8 mouse cellular contexts compared by ENCODE assay signal in genomic region chrX:145504717-145505415, GRCm38 (mm10). TPM values are rescaled to one million over a fixed set of nuclear protein-coding genes. Genes with fewer than 3 reads are reported as not detected.
A peak's percentile ranks its signal among the peaks of the same experiment; 100 is the strongest.
DNase-seq lines count a peak whose midpoint lies in the region; ATAC-seq and TF ChIP-seq lines count a peak whose summit lies in the region.

TSS of gene Amot (minus strand) at chrX:145505181.

- H3K27ac ChIP-seq in heart, embryonic 13.5 days (replicated peaks), result peak within 1 kb of the TSS; percentile 72
- H3K27ac ChIP-seq in liver, embryonic 14.5 days, result no peak within 1 kb of the TSS; the same call in 1 of the 2 replicates
- peak within 1 kb of the TSS; percentile 29 for H3K27ac ChIP-seq in stomach, embryonic 16.5 days (ENCODE audit: low read length)

- no peaks in the 10 kb centered on the region for H3K36me3 ChIP-seq in heart, embryonic 13.5 days
- H3K36me3 ChIP-seq in liver, embryonic 14.5 days (replicated peaks; ENCODE audit: control insufficient read depth, insufficient read depth, low read depth), result no peaks in the 10 kb centered on the region
- H3K36me3 ChIP-seq in stomach, embryonic 16.5 days (ENCODE audit: control insufficient read depth, insufficient read depth, low read length), result no peaks in the 10 kb centered on the region

- WGBS in heart, embryonic 13.5 days, result 14% methylated on average over 30 of the region's 34 CpGs
- WGBS in liver, embryonic 14.5 days (ENCODE audit: insufficient replicate concordance), result 6% methylated on average over 34 of the region's 34 CpGs
- 12% methylated on average over 33 of the region's 34 CpGs for WGBS in stomach, embryonic 16.5 days

- peak; percentile 94 for ATAC-seq in heart, embryonic 13.5 days (ENCODE audit: extremely low read depth, insufficient number of reproducible peaks, low FRiP score, low TSS enrichment)
- peak; percentile 91 for ATAC-seq in liver, embryonic 14.5 days (ENCODE audit: insufficient read depth)
- peak; percentile 94 for ATAC-seq in stomach, embryonic 16.5 days (ENCODE audit: insufficient read depth, low FRiP score)

- DNase-seq in CD4-positive, CD25-positive, alpha-beta regulatory T cell, adult 2 months (ENCODE audit: low read depth, low spot score), result peak; percentile 68
- DNase-seq in c-Kit-negative CD71-positive TER-119-positive erythroid progenitor cells, embryonic 14.5 days (ENCODE audit: low read depth, low spot score), result peak; percentile 65
- DNase-seq in fibroblast of lung, adult 2 months (ENCODE audit: low read depth), result peak; percentile 51
- peak; percentile 91 for DNase-seq in kidney, postnatal 10 days
- DNase-seq in liver, embryonic 14.5 days (ENCODE audit: low read depth in 3 of 3, low spot score in 3 of 3), result peak; percentile 61 to 69 (median 65)
- DNase-seq in neural tube, embryonic 10.5 days (ENCODE audit: extremely low spot score, low spot score), result peak; percentile 79

- TF ChIP-seq CTCF in liver, embryonic 14.5 days (IDR thresholded peaks at IDR 0.05; ENCODE audit: low read depth), result no peak

- H3K4me3 ChIP-seq in heart, embryonic 13.5 days, result peak within 1 kb of the TSS; percentile 66
- peak within 1 kb of the TSS; percentile 56 to 84 for H3K4me3 ChIP-seq in liver, embryonic 14.5 days (ENCODE audit: insufficient read depth in 1 of 2, low read depth in 2 of 2, low read length in 2 of 2)
- peak within 1 kb of the TSS; percentile 61 for H3K4me3 ChIP-seq in stomach, embryonic 16.5 days (replicated peaks; ENCODE audit: low read length)

- TF ChIP-seq EP300 in liver, embryonic 14.5 days (IDR thresholded peaks at IDR 0.05; ENCODE audit: low read depth), result no peak

- H3K4me1 ChIP-seq in heart, embryonic 13.5 days, result no peaks in the 10 kb centered on the region
- peaks cover 0 to 5% of the 10 kb centered on the region in 2 experiments; a peak in 2 of 4 replicates for H3K4me1 ChIP-seq in liver, embryonic 14.5 days (replicated peaks; ENCODE audit: control insufficient read depth in 2 of 2, insufficient read depth in 2 of 2, low read length in 1 of 2)
- H3K4me1 ChIP-seq in stomach, embryonic 16.5 days (ENCODE audit: control insufficient read depth, insufficient read depth, low read length), result no peaks in the 10 kb centered on the region

- no peaks in the 10 kb centered on the region for H3K9me3 ChIP-seq in heart, embryonic 13.5 days
- no peaks in the 10 kb centered on the region for H3K9me3 ChIP-seq in liver, embryonic 14.5 days (ENCODE audit: control insufficient read depth, low read length)
- no peaks in the 10 kb centered on the region for H3K9me3 ChIP-seq in stomach, embryonic 16.5 days (replicated peaks; ENCODE audit: control insufficient read depth, low read length)

- peak within 1 kb of the TSS; percentile 80 for H3K9ac ChIP-seq in heart, embryonic 13.5 days
- H3K9ac ChIP-seq in liver, embryonic 14.5 days (replicated peaks), result peak within 1 kb of the TSS; percentile 48
- peak within 1 kb of the TSS; percentile 71 for H3K9ac ChIP-seq in stomach, embryonic 16.5 days (ENCODE audit: low read length)

- H3K4me2 ChIP-seq in heart, embryonic 13.5 days, result peak within 1 kb of the TSS; percentile 73
- peak within 1 kb of the TSS; percentile 64 for H3K4me2 ChIP-seq in liver, embryonic 14.5 days (ENCODE audit: low read depth)
- peak within 1 kb of the TSS; percentile 57 for H3K4me2 ChIP-seq in stomach, embryonic 16.5 days (ENCODE audit: low read depth, low read length)

- H3K27me3 ChIP-seq in heart, embryonic 13.5 days (replicated peaks), result no peaks in the 10 kb centered on the region
- no peaks in the 10 kb centered on the region for H3K27me3 ChIP-seq in liver, embryonic 14.5 days (ENCODE audit: control insufficient read depth, insufficient read depth, low read length)
- no peaks in the 10 kb centered on the region for H3K27me3 ChIP-seq in stomach, embryonic 16.5 days (ENCODE audit: control insufficient read depth, insufficient read depth, low read length)

RNA-seq across cellular contexts. Expression of gene Amot, which starts in this region (rescaled TPM):
- polyA plus RNA-seq in heart, embryonic 13.5 days (2015; fragmentation: Nextera tagmentation; extraction: Ambion mirVana), result 8.7 and 9.4 TPM in 2 replicates
- 4.2 TPM in 2 replicates for polyA plus RNA-seq in liver, embryonic 14.5 days (2012; rRNA removed)
- polyA plus RNA-seq in liver, embryonic 14.5 days (2014; fragmentation: Nextera tagmentation; extraction: Ambion mirVana), result 4.3 and 5.7 TPM in 2 replicates
- polyA plus RNA-seq in stomach, embryonic 16.5 days (2015; fragmentation: Nextera tagmentation; extraction: Ambion mirVana), result 8.9 and 12.0 TPM in 2 replicates
